Mouse (Mus musculus) lung, postnatal 36 days (tissue): ENCODE results near the gene Rnaseh1.

Source experiments
- DNase-seq: peaks from one replicate; pipeline ENCODE4 v3.0.0; 2022; ENCODE audit warnings: mixed read lengths

Rnaseh1 gene

DNA sequence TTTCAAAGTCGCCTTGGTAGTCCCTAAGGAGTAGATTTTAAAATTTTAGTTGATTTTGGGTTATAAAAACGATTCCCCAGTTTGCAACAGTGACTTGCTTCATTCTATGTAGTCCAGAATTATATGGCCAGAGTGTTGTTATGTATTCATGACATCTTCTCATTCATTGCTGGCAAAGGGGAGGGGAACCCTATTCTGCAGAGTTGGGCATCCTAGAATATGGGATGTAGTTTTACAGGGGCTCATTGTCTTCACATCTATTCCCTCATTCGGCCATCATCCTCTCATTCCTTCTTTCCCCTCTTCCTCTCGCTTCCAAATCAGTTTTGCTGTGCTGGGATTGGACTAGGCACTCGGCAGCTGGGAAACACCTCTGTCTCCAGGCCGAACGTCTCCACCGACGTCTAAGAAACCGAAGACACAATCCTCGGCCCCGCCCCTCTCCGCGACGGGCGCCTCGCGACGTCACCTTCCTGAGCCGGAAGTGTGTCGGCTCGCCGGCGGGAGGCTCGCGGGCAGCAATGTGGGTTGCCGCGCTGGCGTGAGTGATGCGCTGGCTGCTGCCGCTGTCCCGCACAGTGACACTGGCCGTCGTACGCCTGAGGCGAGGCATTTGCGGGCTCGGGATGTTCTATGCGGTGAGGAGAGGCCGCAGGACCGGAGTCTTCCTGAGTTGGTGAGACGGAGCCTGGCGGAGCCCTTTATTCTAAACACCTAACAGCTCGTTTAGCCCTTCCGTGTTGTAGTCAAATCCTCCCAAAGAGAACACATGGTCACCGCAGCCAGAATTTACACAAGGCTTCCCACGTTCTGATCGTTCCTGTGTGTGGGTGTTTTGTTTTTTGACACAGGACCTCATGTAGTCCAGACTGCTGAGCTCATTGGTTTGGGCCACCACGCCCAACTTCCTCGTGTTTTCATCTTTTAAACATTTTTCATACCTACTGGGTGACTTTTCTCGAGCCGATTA is at the start of gene Rnaseh1:
Gene Rnaseh1, plus strand, starts transcription at position 462 of the 970 bp plus-strand sequence.
- peak; percentile 94 for DNase-seq

DNA sequence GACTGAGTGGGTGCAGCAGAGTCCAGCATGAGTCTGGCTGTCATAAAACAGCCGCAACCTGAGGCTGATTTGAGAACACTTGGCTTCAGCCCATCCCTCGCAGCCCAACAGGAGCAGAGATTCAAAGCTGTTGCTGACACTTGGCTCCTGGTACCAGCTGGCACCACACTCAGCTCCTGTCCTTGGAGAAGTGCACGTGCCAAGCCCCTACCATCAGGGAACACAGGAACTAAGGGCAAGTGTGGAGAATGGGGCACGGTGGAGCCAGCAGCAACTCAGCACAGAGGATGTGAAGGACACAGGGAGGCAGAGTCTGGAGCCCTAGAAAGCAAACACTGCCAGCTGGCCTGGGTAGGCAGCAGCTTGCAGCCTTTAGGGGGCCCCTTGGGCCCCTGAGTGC is 47.1 kb upstream of the Rnaseh1 start:
- no peak for DNase-seq

DNA sequence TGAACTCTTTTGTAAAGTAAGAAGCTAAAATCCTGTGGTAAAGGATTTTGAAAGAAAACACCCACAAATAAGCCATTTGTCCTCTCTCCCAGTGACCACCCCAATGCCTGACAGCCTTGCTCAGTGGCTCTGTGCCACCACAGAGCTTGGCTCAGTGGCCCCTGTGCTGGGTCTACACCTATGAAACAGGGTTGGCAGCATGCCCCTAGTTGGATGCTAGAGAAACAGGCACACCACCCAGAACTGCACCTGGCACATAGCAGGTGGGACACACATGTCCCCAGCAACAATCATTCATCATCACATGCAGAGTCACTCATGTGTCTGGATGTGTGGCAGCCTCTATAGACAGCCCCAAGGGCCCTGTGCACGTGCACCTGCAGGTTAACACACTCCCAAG is 45.9 kb upstream of the Rnaseh1 start:
- DNase-seq: no peak

DNA sequence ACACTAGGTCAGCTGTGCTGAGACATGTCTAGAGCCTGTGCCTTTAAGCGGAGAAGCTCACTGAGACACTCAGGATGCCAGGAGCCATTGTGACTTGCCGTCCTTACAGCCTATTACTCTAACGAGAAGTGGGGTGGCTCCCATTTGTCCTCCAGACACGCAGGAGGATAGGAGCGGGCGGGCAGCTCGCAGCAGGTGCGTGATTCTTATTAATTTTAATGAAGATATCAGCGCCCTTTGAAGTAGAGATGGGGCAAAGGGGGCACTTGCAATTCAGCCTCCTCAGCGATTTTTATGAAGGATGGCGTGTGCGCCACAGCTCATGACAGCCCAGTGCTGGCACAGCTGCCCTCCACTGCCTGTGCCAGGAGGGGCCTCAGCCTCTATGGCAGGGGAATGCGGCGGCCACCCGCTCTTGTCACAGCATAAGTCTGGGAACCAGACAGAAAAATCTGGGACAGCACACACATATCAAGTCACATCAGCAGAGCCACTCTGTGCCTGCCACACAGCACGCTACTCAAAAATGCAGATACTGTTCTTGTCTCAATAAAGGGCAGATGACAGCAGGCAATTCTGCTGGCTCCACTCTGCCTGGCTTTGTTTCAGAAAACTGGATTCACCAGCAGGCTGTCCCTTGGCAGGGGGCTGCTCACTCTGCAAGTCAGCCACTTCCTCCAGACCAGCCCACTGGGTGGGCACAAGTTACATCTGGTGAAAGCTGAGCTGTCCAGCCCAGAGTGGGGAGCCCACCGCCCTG is 41.7 kb upstream of the Rnaseh1 start:
- DNase-seq: no peak

DNA sequence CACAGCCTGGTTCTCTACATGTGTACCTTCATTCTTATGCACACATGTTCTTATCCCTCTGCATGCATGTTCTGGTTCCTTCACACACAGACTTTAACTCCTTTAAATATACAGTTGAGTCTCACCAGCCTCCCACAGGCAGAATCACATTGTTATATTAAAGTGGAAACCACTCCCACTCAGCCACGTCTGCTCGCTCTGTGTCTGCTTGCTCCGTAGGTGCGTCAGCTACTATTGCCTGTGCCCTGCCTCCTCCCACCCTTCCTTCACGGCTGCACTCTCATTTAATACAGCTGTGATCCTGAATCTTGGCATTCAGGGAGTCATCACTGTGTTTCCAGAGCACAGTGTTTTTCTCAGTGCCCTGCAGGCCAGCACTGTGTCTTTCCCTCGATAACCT is 37.0 kb upstream of the Rnaseh1 start:
- no peak for DNase-seq

DNA sequence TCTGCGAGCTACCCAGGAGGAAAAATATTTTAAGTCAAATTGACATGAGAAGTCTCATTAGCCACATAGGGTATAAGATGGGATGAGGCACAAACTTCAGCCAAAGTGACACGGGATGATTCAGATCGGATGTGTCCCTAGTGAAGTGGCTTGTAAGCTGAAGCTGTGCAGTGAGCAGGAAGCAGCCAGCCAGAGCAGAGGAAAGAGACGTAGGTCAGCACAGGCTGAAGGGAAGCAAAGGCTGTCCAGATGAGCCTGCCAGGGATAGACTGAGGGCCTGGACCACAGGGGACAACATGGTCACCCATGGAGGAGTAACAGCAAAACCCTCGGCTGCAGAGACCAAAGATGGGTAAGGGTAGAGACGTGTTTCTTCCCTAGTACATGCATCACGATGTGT is 35.0 kb upstream of the Rnaseh1 start:
- DNase-seq: no peak

DNA sequence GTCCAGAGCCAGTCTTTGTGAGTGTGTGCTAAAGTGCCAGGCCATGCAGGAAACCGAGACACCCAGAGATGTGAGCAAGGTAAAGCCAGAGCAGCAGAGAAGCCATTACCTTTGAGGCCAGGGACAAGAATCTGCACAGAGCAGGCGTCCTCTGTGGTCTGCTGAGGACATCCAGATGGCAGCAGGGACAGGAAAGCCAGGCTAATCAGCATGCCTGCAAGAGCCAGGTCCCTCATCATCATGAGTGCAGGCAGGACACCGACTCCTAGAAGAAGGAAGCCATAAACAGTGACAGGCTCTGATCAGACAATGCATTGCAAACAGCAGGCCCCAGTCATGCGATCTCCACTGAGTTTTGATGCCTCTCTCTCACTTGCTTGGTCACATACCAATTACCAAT is 32.1 kb upstream of the Rnaseh1 start:
- no peak for DNase-seq

DNA sequence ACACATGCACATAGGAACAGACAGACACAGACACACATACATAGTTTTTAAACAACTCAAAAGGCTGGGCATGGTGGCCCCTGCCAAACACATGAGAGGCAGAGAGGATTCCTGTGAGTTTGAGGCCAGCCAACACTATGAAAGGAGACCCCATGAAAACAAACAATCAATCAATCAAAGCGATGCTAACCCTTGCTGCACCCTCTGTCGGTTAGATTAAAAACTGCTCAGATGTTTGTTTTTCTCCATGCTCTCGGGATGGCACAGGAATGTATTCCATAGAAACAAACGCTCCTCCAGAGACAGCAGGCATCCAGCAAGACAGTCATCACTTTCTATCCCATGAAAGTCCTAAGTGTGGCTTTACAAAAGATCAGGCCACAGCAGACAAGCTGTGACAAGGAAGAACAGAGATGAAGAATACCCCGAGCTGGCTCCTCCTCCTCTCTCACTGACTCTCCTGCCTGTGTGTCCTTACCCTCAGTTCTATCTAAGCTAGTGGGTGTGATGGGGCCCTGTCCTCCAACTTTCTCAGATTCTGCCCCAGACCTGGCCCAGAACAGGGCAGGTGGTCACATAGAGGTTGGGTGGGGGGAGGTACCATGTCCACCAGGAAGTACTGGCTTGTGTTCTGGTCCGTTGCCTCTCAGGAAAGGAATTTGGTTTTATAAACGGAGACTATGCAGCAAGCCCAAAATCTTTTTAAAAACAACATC is 27.8 kb upstream of the Rnaseh1 start:
- DNase-seq: no peak

DNA sequence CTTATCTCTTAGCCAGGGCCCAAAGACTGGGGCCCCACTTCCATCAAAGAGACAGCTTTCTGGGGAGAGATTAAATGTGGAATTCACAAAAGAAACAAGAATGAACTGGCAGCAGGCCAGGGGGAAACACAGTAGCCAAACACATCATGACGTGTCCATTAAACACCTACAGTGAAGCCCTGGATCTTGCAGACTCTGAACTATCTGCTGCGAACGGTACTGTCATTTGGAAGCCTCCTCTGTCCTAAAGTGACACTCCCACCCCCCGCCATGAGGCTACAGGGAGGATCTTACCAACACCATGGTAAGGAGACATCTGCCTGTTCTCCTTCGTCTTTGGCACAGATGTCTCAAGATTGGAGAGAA is 27.3 kb upstream of the Rnaseh1 start:
- DNase-seq: peak; percentile 6

DNA sequence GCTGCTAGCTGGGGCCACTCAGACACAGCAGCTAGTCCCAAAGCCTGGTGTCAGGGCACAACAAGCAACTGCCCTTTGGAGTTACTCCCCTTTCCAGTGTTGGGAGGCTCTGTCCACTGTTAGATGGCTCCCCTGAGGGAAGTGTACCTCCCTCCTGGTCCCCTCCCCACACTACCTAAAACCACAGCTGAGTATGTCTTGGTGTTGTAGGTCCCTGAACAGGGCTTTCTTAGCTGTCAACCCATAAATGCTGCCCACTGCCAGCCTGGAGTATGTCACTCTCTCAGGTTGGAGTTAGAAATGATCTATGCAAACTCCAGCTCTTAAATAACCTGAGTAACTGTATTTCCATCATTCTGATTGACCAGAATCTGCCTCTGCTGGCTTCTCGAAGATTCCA is 26.8 kb upstream of the Rnaseh1 start:
- no peak for DNase-seq

DNA sequence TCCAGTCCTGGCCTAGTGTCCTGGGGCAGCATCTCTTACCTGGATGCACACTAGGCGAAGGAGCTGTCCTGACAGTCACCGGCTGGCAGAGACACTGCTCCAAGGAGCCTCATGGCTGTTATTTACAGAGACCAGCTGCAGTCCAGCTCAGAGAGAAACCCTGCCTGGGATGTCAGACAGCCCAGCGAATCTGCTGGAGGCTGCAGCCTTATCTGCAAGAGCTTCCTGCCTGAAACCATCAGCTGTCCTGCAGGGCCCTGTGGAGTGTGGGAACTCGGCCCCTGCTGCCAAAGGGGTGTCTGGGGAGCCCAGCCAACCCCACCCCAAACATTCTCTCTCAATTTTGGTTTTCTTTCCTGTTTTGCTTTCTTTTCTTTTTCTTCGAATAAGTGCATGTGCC is 26.2 kb upstream of the Rnaseh1 start, which contains the start of gene Colec11:
Gene Colec11, minus strand, starts transcription at position 183 of the 400 bp plus-strand sequence.
- no peak for DNase-seq

DNA sequence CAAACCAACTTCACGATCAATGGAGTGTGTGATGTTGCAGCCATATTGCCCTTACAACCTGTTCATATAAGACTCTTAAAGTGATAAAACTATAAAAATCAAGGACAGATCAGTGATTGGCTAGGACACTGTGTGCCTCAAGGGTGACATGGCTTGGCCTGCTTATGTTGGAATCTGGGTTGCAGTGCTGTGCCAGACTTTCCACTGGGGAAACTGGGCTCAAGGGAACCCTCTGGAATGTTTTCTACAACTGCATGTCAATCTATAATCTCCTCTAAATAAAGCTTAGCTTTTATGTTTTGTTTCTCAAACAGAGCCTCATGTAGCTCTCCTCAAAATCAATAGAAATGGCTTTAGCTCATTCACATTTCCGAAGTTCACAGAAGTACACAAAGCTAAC is 25.2 kb upstream of the Rnaseh1 start:
- no peak for DNase-seq

DNA sequence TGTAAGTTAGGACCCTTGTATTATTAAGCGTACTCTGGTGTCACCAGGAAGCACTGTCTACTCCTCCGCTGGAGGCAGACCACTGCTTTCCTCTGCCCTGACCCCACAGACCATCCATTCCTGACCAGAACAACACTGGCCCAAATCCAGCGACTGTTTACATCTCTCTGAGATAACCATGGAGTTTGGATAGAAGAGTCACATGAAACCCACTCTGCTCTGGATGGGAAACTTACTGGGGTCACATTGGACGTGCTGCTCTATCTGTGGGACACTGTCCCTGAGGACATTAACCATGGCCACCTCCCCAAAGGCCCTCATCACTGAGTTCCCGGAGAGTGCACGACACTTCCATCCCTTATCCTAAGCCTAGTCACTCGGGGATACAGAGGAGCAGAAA is 24.0 kb upstream of the Rnaseh1 start:
- DNase-seq: no peak

DNA sequence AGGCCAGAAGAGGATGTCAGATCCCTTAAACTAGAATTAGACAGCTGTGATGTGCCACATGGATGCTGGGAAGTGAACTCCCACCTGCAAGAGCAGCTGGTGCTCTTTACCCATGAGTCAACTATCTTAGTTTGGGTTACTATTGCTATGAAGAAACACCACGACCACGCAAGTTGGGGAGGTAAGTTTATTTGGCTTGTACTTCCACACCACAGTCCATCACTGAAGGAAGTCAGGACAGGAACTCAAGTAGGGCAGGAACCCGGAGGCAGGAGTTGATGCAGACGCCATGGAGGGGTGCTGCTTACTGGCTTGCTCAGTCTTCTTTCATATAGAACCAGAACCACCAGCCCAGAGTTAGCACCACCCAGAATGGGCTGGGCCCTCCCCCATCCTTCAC is 22.3 kb upstream of the Rnaseh1 start:
- no peak for DNase-seq

DNA sequence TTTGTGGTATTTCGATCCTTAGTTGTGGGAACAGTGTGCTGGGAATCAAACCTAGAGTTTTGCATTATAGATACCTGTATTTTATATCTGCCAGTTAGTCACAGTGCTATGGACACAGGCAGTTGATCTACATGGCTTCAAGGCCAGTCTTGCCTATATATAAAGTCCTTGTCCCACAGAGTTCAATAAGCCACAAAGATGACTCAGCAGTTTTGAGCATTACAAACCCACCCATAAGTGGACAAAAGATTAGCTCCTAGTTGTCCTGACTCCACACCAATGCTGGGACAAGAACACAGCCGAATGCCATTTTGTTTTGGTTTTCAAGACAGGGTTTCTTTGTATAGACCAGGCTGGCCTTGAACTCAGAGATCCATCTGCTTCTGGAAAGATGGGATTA is 21.0 kb upstream of the Rnaseh1 start:
- DNase-seq: no peak

DNA sequence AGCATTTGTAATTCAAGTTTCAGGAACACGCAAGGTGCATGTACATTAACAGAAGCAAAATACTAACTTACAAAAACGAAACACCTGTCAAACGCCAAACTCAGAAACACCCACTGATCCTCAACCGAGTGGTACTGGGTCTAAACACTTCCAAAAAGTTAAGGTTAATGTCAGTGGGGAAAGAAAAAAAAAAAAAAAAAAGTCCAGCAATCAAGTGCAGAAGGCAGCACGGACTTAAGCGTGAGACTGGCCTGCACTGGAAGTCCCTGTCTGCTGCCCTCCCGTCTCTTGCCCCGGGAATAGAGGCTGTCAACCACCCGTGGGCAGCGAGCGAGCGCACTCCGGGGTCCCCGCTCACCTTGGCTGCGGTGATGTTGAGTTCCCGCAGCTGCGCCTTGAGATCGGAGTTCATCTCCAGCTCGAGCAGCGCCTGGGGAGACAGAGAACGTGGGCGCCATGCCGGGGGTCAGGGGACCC is 14.3 kb upstream of the Rnaseh1 start:
- no peak for DNase-seq

DNA sequence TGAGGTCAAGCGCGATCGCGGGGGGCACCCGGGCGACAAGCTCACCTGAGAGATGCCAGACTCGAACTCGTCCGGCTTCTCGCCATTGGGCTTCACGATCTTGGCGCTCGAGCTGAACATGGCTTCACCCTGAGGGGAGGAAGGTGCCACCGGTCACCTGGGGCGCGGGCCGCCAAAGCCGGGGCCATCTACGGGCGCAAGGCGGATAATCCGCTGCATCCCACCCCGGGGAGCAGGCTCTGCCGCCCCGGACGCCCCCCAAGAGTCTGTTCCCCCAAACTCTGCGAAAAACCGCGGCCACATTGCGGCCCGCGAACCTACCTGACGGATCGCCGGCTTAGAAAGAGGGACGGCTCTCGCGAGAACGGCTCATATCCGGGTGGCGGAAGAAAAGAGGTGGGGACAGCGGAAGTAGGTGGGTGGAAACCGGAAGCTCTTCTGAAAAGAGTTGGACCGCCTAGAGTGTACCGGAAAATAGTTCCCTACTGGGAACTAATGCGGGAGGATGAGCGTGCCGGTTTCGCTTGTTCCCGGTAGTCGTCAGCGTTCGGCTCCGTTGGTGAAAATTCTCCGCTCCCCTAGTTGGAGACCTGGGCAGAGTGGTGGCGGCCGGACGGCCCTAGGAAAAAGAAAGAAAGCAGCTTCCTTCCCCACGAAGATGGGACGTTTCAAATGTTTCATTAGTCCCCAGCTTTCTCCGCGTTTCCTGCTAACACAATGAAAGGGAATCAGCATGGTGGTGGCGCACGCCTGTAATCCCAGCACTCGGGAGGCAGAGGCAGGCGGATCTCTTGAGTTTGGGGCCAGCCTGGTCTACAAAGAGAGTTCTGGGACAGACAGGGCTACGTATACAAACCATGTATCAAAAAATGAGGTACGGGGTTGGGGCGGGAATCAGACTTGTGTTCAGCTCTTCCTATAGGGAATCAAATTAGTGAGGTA is 13.6 kb upstream of the Rnaseh1 start, which contains the start of gene Rps7:
Gene Rps7, minus strand, starts transcription at position 419 of the 942 bp plus-strand sequence.
- peak; percentile 95 for DNase-seq

DNA sequence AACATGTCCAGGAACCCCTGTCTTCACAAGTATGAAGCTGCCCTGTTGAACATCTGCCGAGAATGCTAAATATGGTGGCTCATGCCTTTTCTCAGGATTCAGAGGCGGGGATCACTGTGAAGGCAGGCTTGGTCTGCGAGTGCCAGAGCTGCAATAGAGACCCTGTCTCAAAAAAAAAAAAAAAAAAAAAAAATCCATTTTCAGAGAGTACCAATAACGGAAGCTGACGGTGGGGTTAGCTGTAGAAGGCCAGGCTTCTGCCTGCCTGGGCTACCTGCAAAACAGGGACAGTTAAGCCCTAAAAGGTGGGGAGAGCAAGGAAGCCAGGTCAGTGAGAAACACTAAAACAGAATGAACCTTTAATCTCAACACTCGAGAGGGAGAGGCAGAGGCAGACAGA is 12.9 kb upstream of the Rnaseh1 start:
- no peak for DNase-seq

DNA sequence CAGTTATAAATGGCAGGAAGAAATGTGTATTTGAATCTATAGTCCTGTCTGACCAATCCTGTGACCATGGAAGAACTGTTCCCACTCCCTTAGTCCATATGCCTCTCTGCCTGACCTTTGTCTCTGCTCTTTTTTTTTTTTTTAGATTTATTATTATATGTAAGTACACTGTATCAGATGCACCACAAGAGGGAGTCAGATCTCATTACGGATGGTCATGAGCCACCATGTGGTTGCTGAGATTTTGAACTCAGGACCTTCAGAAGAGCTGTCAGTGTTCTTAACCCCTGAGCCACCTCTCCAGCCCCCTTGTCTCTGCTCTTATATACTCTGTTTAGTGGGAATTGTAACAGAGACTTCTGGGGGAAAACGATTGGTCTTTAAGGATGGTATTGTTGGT is 10.6 kb upstream of the Rnaseh1 start:
- no peak for DNase-seq

DNA sequence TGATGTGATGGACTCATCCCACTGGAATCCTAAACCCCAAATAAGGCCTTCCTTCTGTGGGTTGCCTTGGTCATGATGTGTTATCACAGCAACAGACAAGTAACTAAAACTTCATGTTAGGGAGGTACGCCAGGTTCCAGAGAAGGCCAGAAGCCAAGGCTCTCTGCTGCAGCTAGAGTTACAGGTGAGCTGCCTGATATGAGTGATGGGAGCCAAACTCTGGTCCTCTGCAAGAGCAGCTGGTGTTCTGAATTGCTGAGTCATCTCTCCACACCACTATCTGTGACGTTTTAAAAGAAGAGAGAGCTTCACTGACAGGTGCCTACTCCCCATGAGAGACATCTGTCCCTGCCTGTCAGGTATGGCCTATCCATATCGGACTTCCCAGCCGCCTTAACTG is 13.2 kb downstream of the Rnaseh1 start:
- DNase-seq: no peak

DNA sequence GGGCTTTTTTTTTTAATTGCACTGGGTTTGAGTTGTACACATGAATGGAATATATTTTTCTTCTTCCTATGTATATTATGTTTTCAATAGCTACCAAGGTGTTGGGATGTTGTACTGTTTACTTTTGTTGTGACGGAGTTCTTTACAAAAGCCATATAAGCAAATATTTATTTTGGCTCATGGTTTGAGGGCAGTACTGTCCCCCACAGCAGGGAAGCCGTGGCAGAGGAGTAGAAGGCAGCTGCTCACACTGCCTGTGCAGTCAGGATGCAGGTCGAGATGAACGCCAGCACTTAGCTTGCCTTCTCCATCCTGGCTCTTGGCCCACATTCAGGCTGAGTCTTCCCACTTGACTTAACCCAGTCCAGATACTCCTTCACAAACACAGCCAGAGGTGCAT is 17.3 kb downstream of the Rnaseh1 start:
- no peak for DNase-seq

DNA sequence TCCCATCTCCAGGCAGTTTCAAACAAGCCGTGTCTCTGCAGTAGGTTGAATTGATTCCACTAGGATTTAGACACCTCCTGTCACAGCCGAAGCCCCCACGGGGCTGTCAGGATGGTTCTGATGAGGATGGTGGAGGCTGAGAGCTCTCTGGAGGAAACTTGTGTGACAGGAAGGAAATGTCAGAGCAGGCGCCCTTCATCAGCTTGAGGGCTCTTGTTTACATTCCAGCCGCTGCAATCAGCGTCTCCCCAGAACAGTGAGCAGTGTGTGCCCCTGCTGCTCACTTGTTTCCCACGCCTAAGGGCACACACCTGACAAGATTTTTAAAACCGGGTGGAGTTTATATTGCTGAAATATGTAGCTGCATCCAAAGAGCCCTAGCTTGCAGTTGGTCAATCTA is 17.9 kb downstream of the Rnaseh1 start:
- peak; percentile 33 for DNase-seq
